Mouse (Mus musculus) neural tube, embryonic 11.5 days (tissue): ENCODE data around the gene Klhdc4. TPM values are rescaled to one million over a fixed set of nuclear protein-coding genes. Genes with fewer than 3 reads are reported as not detected.

Source experiments
- ATAC-seq: fragments of 200-750 bp; cut with Nextera tagmentation; 2 replicates; pipeline ENCODE4 v1.8.0; 2017; ENCODE audit warnings: moderate number of reproducible peaks, mild to moderate bottlenecking, moderate TSS enrichment, moderate library complexity; ENCODE audit not compliant: insufficient read depth, low FRiP score, low TSS enrichment
- DNase-seq: peaks from one replicate; pipeline ENCODE4 v3.0.0-alpha.2; 2015; ENCODE audit warnings: low spot score
- H3K27ac ChIP-seq: fragments of 300-500 bp; sonication (generic); 2 replicates; pipeline ENCODE4 v1.5.1; 2014; ENCODE audit warnings: low read depth, mild to moderate bottlenecking, low read length
- H3K27me3 ChIP-seq: fragments of 300-500 bp; sonication (generic); 2 replicates; pipeline ENCODE4 v1.6.1; 2014; ENCODE audit warnings: mild to moderate bottlenecking, low read length, mixed read lengths; ENCODE audit not compliant: control insufficient read depth, insufficient read depth
- H3K36me3 ChIP-seq: fragments of 300-500 bp; sonication (generic); 2 replicates; pipeline ENCODE4 v1.6.1; 2014; ENCODE audit warnings: mild to moderate bottlenecking, low read length, moderate library complexity, mixed read lengths; ENCODE audit not compliant: control insufficient read depth, insufficient read depth
- H3K4me1 ChIP-seq: fragments of 300-500 bp; sonication (generic); 2 replicates; pipeline ENCODE4 v1.6.1; 2014; ENCODE audit warnings: low read length, mixed read lengths; ENCODE audit not compliant: control insufficient read depth, insufficient read depth
- H3K4me2 ChIP-seq: fragments of 300-500 bp; sonication (generic); 2 replicates; pipeline ENCODE4 v1.6.1; 2014; ENCODE audit warnings: low read depth, mild to moderate bottlenecking, moderate library complexity
- H3K4me3 ChIP-seq: fragments of 300-500 bp; sonication (generic); 2 replicates; pipeline ENCODE4 v1.5.1; 2014; ENCODE audit warnings: low read depth, low read length
- H3K9ac ChIP-seq: fragments of 300-500 bp; sonication (generic); 2 replicates; pipeline ENCODE4 v1.6.1; 2014; ENCODE audit warnings: mild to moderate bottlenecking, low read length
- H3K9me3 ChIP-seq: fragments of 300-500 bp; sonication (generic); 2 replicates; pipeline ENCODE4 v1.6.1; 2016; ENCODE audit warnings: low read length; ENCODE audit not compliant: control insufficient read depth
- WGBS: fragments of 180-500 bp; shearing (Covaris S2); extraction: QIAGEN DNeasy Blood & Tissue Kit; methylation state at CpG from one replicate; pipeline ENCODE4 v1.1.7; 2014; 5-methylcytosine and 5-hydroxymethylcytosine counted together
- polyA plus RNA-seq: library from polyadenylated mRNA; unstranded; fragments of >200 nt; fragmentation: Nextera tagmentation; extraction: Ambion mirVana; gene quantifications from 2 replicates; pipeline ENCODE4 v1.2.1, GENCODE M21; 2014

Gene Klhdc4
- polyA plus RNA-seq, 1 experiment from 2014 or later = 57.8 TPM

DNA sequence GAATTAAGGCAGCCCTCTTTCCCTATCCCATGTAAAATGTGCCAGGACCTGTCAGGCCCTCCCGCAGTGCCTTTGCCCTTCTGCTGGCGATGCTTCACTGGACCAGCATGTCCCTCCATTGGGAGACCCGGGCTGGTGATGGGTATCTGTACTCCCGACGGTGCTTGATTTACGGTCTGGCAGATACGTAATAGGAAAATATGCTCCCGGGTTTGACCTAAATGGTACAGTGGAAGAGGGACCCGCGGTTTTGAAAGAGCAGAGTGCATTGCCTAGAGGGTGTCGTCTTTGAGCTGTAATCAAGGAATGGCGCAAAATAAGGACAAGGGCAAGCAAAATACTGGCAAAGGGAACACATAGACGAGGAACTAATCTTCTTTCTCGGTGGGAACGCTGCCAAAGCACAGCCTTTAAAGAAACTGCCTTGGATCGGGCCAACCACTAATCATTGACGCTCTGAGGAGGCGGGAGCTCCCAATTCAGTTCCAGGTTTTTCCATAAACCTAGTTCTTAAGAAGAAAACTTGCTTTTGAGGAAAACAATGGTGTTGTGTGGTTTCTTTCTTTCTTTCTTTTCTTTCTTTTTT is 501 bp upstream of the Klhdc4 start:
- H3K4me2 ChIP-seq = peak overlapping the region; percentile 54
- no peaks in the 10 kb centered on the region for H3K36me3 ChIP-seq
- 22% methylated on average over 18 of the region's 18 CpGs for WGBS
- H3K4me3 ChIP-seq = peak overlapping the region; percentile 96
- H3K9ac ChIP-seq = peak overlapping the region; percentile 80
- H3K27me3 ChIP-seq = no peaks in the 10 kb centered on the region
- H3K27ac ChIP-seq = no peak overlapping the region
- peaks cover 4% of the 10 kb centered on the region; the same call in 1 of the 2 replicates for H3K4me1 ChIP-seq
- ATAC-seq (peak; percentile 53), DNase-seq (no peak)
- H3K9me3 ChIP-seq = no peaks in the 10 kb centered on the region

DNA sequence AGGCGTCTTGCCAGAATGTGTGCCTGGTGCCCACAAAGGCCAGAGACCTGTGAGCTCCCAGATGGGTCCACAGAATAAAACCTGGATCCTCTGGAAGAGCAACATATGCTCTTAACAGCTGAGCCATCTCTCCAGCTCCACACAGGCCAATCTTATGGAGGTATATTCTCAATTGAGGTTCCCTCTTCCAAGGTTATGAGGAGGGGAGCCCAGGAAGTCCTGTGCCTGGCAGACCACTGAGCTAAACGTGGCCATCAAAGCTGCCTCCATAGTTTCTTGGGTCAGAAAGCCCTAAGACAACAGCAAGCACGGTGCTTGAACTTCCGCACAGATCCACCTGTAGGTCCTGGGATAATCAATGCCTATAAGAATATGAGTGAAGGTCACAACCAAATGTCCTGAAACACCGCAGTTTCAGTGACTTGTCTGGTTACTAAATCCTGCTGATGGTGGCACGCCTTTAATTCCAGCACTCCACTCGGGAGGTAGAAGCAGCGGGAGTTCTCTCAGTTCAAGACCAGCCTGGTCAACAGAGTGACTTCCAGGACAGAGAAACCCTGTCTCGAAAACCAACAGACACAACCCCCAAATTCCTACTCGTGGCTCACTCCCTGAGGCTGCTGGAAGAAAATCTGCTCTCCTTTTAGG is 869 bp downstream of the Klhdc4 start:
- H3K9ac ChIP-seq = peak overlapping the region; percentile 80
- H3K27me3 ChIP-seq = no peaks in the 10 kb centered on the region
- H3K4me2 ChIP-seq = peak overlapping the region; percentile 54
- H3K4me1 ChIP-seq = peaks cover 4% of the 10 kb centered on the region; the same call in 1 of the 2 replicates
- ATAC-seq (no peak), DNase-seq (no peak)
- H3K36me3 ChIP-seq = no peaks in the 10 kb centered on the region
- H3K9me3 ChIP-seq = no peaks in the 10 kb centered on the region
- H3K4me3 ChIP-seq = peak overlapping the region; percentile 96
- WGBS = 35% methylated on average over 10 of the region's 10 CpGs
- H3K27ac ChIP-seq = no peak overlapping the region

DNA sequence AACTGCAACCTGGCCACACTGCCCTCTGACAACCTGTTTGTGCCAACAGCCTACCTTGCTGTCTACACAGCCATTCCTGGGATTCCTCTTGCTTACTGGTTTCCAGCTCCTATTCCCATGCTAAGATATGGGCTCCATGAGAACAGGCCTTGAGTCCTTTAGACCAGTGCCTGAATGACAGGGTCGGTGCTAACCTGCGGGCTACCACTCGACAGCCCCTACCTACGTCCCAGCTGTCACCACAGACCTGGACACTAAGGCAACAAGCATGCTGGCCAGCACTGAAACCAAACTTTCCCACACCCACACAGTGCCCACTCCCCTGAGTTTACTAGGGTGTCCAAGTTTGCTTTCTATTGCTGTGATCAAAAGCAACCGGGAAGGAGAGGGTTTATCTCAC is 1.6 kb downstream of the Klhdc4 start:
- no peak overlapping the region for H3K4me3 ChIP-seq
- no peaks in the 10 kb centered on the region for H3K27me3 ChIP-seq
- no peak for ATAC-seq
- no peak overlapping the region for H3K4me2 ChIP-seq
- no peaks in the 10 kb centered on the region for H3K9me3 ChIP-seq
- H3K36me3 ChIP-seq = no peaks in the 10 kb centered on the region
- H3K9ac ChIP-seq = no peak overlapping the region
- no peak overlapping the region for H3K27ac ChIP-seq
- peaks cover 4% of the 10 kb centered on the region; the same call in 1 of the 2 replicates for H3K4me1 ChIP-seq
- DNase-seq = no peak
- 96% methylated on average over 5 of the region's 5 CpGs for WGBS

DNA sequence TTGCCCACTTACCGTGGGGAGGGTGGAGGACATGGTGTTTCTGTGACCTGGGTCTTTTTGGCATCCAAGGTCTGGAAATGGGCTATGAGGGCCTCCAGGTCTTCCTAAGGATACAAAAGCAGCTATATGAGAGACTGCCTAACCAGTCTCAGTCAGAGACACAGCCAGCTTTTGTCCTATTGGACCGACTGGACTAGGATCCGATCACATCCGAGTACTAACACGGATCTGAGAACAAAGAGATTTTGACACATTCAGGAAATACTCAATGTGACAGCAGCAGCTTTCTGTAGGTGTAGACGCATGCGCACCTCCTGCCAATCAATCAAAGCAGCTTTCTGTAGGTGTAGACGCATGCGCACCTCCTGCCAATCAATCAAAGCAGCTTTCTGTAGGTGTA is 7.6 kb downstream of the Klhdc4 start:
- WGBS = 92% methylated on average over 9 of the region's 9 CpGs
- no peak overlapping the region for H3K4me2 ChIP-seq
- no peak overlapping the region for H3K9ac ChIP-seq
- H3K27me3 ChIP-seq = no peaks in the 10 kb centered on the region
- H3K36me3 ChIP-seq = no peaks in the 10 kb centered on the region; the same call in 1 of the 2 replicates
- no peak overlapping the region for H3K4me3 ChIP-seq
- DNase-seq (no peak), ATAC-seq (no peak)
- H3K9me3 ChIP-seq = no peaks in the 10 kb centered on the region
- no peak overlapping the region for H3K27ac ChIP-seq
- H3K4me1 ChIP-seq = no peaks in the 10 kb centered on the region

DNA sequence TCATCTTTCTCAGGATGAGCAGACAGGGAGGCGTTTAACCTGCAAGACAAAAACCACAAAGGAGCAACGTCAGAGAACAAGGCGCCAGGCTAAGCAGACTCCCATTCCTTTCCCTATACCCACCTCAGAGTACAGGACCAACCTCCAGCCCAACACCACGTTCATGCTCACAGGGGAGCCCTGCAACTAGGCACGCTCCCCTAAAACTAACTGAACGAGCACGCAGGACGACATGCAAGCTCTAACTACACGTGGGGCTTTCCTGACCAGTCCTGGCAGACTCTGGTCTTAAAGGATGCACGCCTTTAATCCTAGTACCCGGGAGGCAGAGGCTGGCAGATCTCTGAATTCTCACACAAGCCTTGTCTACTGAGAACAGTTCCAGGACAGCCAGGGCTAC is 8.0 kb downstream of the Klhdc4 start:
- H3K36me3 ChIP-seq = no peaks in the 10 kb centered on the region; the same call in 1 of the 2 replicates
- H3K4me3 ChIP-seq = no peak overlapping the region
- H3K9me3 ChIP-seq = no peaks in the 10 kb centered on the region
- WGBS = 91% methylated on average over 11 of the region's 11 CpGs
- no peak overlapping the region for H3K9ac ChIP-seq
- no peaks in the 10 kb centered on the region for H3K27me3 ChIP-seq
- DNase-seq = no peak
- H3K4me1 ChIP-seq = no peaks in the 10 kb centered on the region
- H3K27ac ChIP-seq = no peak overlapping the region
- ATAC-seq = no peak
- no peak overlapping the region for H3K4me2 ChIP-seq

DNA sequence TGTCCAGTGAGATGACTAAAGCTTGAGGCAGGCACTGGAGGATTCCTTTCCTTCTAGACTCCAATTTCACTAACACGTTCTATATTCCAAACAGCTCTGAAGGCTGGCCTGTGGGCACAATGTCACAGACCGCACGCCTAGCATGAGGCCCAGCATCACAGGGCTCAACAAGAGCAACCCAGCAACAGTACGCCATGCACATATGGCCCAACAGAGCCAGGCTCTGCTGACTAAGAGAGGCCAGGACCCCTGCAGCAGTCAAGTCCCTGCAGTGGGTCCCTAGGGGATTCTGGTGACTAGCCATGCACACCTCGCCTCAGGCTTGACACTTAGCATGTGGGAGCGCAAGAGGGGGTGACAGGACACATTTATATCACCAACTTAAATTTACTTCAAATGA is 8.5 kb downstream of the Klhdc4 start:
- no peak overlapping the region for H3K27ac ChIP-seq
- no peak overlapping the region for H3K4me3 ChIP-seq
- no peaks in the 10 kb centered on the region; the same call in 1 of the 2 replicates for H3K36me3 ChIP-seq
- no peak overlapping the region for H3K9ac ChIP-seq
- H3K27me3 ChIP-seq = no peaks in the 10 kb centered on the region
- H3K9me3 ChIP-seq = no peaks in the 10 kb centered on the region
- H3K4me2 ChIP-seq = no peak overlapping the region
- WGBS = 90% methylated on average over 6 of the region's 6 CpGs
- no peak for ATAC-seq
- H3K4me1 ChIP-seq = no peaks in the 10 kb centered on the region
- no peak for DNase-seq

DNA sequence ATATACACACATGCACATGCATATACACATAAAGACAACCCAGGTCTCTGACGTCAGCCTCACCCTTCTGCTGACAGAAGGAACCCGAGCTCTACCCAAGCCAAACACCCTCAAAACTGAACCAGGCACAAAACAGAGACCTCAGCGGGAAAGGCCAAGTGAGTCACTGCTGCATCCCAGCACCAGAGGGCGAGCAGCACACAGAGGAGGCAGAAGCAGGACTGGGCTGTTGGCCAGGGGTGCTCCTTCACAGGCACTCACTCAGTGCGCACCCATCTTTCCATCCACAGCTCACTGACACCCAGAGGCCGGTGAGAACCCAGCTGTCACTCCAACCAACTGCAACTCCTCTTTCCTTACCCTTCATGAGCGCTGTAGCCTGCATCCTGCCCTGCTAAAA is 11.1 kb downstream of the Klhdc4 start:
- DNase-seq (no peak), ATAC-seq (no peak)
- 89% methylated on average over 7 of the region's 7 CpGs for WGBS
- no peak overlapping the region for H3K9ac ChIP-seq
- H3K27ac ChIP-seq = no peak overlapping the region
- H3K27me3 ChIP-seq = no peaks in the 10 kb centered on the region
- H3K4me1 ChIP-seq = no peaks in the 10 kb centered on the region
- no peaks in the 10 kb centered on the region for H3K9me3 ChIP-seq
- H3K36me3 ChIP-seq = no peaks in the 10 kb centered on the region; the same call in 1 of the 2 replicates
- H3K4me3 ChIP-seq = no peak overlapping the region
- H3K4me2 ChIP-seq = no peak overlapping the region

DNA sequence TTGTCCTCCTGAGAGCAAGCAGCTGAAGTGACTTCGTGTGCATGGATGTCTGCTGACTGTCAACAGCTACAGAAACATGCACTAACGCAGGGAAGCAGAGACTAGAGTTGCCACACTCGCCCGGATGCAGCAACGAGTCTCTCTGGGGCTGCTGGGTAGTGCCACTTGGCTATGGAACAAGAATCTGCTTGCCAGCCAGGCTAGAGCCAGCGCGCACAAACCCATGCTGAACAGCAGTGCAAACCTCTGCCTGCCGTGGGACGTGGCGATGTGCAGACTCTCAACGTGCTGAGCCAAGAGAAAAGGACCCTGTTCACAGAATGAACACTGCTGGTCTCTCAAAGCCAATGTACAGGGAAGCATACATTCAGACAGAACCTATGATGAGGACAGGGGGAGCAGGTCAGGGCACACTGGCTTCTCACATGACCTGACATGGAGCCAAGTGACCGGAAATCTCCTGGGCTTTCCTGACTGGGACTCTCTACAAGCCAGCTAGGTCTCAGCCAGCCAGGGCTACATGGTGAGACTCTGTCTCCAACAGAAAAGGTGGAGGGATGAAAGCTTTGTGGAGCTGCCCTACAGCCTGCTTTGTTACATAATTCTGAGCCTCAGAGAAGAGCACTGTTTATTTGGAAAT is 17.3 kb downstream of the Klhdc4 start:
- H3K4me1 ChIP-seq = no peaks in the 10 kb centered on the region
- DNase-seq (no peak), ATAC-seq (no peak)
- WGBS = 93% methylated on average over 12 of the region's 12 CpGs
- H3K4me2 ChIP-seq = no peak overlapping the region
- H3K27me3 ChIP-seq = no peaks in the 10 kb centered on the region
- no peak overlapping the region for H3K9ac ChIP-seq
- H3K27ac ChIP-seq = no peak overlapping the region
- H3K9me3 ChIP-seq = no peaks in the 10 kb centered on the region
- no peak overlapping the region for H3K4me3 ChIP-seq
- peaks cover 5% of the 10 kb centered on the region; the same call in 1 of the 2 replicates for H3K36me3 ChIP-seq

DNA sequence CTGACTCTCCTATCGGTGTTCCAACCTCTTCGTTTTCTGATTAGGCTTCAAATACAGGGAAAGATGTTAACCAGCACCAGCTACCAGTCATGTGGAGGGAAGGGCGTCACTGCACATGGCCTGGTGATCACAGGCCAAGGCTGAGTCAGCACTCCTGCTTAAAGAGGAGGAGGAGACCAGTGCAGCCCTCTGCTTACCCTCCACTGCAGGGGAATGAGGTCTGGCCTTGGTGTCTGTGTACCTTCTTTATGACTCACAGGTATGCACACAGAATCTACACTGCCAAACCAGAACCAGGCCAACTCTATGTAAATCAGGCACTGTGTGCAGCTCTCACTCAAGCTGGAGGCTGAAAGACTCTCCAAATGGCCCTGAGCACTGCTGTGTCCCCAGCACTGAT is 17.9 kb downstream of the Klhdc4 start:
- Histone ChIP-seq H3K36me3 (peaks cover 5% of the 10 kb centered on the region; the same call in 1 of the 2 replicates), H3K4me1 (no peaks in the 10 kb centered on the region), H3K4me3 (no peak overlapping the region), H3K4me2 (no peak overlapping the region), H3K9ac (no peak overlapping the region), H3K27ac (no peak overlapping the region), H3K9me3 (no peaks in the 10 kb centered on the region), H3K27me3 (no peaks in the 10 kb centered on the region)
- ATAC-seq = no peak
- no peak for DNase-seq
- 97% methylated on average over 3 of the region's 3 CpGs for WGBS
